Mouse (Mus musculus): Measurements from ENCODE around the gene Nim1k.

Gene Nim1k

GRCm38 (mm10) chr13:119755681-119756471, at the start of gene Nim1k:
Gene Nim1k, minus strand, starts transcription at chr13:119755882.
- DNase-seq (ENCODE audit: low read depth, low spot score): peak; percentile 86

- DNase-seq (ENCODE audit: low read depth, low spot score): no peak
Measured at GRCm38 (mm10) chr13:119797656-119798055, 42.0 kb upstream of the Nim1k start.

DNA sequence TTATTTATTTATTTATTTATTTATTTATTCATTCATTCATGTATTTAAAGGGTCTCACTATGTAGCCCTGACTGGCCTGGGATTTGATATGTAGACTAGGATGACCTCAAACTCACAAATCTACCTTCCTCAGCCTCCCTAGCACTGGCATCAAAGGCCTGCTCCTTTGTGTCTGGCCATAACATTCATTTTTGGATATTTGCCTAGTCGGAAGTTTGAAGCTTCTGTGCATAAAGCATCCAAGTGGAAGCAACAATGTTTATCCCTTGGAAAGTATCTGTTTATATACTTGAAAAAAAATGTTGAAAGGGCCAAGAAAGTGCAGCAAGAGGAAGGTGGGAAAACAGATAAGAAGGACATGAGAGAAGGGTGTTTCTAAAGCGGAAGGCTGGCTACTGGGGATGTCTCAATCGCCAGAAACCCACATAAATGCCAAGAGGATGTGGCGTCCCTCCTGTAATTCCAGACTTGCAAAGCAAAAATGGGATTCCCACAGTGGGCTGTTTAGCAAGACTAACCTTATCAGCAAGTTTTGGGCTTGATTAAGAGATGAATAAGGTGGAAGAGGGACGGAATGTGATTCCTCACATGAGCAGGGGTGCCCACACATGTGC, 37.2 kb upstream of the Nim1k start:
- no peak for DNase-seq (ENCODE audit: low read depth, low spot score)

DNA sequence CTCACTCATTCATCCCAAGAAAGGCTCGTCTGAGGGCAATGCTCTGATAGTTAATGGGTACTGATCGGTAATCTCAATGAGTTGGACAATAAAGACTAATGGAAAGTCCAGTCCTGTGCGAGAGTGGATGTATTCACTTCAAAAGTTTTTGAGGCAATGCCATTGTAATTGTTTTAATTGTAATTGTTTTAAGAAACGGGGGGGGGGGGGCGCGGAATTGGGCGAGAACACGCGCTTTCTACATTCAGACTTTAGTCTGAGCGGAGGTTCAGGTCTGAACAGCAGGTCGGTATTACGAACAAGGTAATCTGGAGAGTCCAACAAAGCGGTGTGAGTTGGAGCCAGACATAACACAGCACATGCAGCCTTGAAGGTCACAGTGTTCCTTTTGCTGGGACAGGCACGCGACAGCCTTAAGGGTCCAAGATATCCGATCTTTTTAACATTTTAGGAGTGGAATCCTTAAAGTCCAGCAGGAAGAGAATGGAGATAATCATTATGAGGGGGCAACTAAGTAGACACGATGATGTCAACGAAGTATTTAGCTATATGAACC, 36.0 kb upstream of the Nim1k start:
- DNase-seq (ENCODE audit: low read depth, low spot score): peak; percentile 12

DNA sequence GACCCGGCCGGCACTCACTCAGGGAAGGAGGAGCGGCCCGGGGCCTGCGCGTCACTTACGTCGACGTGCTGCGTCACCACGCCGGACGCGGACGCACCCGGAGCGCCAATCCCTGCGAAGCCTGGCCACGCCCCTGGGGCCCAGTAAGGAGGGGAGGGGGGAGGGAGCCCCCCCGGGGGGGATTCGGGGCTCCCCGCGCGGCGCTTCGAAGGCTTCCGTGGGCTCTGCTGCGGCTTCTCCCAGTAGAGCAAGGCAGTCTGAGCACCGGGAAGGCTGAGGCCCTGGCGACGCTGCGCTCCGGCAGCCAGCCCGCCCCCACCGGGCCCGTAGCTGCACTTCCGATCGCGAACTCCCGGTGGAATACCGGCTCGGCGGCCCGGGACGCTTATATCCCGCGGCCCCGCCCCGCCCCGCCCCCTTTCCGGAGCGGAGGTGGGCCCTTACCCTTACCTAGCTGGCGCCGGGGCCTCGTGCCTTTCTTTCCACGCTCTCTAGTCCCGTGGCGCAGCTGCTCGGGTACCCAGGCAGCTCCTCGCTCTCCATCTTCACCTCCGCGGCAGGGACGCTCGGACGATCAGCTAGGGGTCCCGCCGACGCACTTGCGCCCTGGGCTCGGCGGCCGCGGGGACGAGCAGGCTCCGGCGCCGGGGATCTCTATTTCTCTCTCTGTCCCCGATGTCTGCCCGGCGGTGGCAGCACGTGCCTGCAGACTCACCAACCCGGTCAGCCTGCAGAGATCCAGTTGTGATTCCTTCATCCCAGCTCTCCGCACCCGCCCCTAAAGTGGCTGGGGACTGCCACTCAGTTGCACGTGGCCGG, 35.3 kb upstream of the Nim1k start, which contains the start of gene Zfp131:
TSS of gene Zfp131 (minus strand) at position 129 of the 819 bp plus-strand sequence.
- peak; percentile 96 for DNase-seq (ENCODE audit: low read depth, low spot score)

DNA sequence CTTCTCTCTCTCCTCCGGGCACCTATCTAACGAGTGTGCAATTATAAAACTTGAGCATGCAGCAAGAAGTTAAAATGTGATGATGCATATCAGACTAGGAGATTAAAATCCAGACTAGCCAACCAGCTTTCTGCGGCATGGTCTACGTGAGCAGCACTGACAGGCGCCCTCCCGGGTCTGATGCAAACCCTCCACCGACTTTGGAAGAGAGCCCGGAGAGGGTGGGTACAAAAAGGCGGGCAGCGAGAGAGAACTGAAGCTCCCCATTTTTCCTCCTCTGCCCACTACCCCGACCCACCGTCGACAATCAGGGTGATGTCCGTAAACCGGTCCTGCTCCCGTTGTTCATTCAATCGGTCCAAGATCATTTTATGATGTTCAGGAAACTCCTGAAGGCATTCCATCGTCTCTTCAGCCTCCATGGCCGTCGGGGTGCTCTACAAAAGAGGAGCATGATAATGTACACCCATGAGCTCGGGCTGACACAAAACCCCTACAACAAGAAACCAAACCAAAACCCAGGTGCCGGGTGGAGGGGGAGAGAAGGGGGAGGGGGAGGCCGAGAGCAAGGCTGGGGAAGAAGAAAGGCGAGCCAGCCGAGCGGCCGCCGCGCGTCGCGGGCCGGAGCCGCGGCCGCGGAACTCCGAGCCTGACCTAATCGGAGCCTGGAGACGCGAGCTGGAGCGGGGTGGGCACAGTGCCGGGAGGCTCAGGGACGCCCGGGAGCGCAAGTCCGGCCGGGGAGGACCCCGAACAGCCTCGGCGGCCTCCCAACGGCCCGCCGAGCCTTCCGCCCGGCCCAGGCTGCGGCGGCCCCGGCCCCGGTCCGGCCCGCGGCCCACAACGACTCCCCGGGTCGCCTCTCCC, 34.4 kb upstream of the Nim1k start:
- peak; percentile 58 for DNase-seq (ENCODE audit: low read depth, low spot score)

- DNase-seq (ENCODE audit: low read depth, low spot score): no peak
Measured at GRCm38 (mm10) chr13:119783581-119783980, 27.9 kb upstream of the Nim1k start.

DNA sequence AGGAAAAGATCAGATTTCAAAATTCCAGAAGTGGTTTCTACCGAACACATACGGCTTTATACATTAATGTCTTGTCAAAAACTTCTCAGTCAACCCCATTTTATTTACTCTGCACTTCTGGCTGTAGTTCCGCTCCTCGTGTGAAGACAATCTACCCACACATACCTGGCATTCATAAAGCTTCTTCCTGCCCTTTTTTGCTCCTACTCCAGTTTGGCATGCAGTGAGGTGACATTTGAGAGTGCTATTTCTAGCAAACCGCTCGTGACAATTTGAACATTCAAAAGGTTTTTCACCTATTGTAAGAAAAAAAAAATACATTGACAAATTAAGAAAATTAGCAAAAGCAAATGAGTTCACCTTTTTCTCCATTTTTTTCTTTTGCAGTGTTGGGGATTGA, 12.9 kb upstream of the Nim1k start:
- no peak for DNase-seq (ENCODE audit: low read depth, low spot score)

DNA sequence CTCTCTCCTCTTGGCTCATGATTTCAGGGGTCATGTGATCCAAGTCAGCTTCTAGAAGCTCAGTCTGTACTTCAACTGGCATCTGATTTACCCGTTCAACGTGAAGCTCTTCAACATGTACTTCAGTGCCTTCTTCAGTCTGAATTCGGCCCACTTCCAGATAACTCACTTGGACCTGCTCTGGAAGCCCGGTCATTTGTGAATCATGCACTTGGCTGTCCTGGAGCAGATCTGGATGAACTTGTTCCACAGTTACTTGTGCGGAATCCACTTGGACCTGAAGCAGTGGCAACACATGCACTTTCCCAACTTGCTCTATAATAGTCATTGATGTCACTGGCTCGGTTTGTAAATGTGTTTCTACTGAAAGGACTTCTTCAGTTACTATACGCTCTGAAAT, 10.8 kb upstream of the Nim1k start:
- no peak for DNase-seq (ENCODE audit: low read depth, low spot score)

GRCm38 (mm10) chr13:119756831-119757230, 1.1 kb upstream of the Nim1k start:
- DNase-seq (ENCODE audit: low read depth, low spot score): peak; percentile 30

DNA sequence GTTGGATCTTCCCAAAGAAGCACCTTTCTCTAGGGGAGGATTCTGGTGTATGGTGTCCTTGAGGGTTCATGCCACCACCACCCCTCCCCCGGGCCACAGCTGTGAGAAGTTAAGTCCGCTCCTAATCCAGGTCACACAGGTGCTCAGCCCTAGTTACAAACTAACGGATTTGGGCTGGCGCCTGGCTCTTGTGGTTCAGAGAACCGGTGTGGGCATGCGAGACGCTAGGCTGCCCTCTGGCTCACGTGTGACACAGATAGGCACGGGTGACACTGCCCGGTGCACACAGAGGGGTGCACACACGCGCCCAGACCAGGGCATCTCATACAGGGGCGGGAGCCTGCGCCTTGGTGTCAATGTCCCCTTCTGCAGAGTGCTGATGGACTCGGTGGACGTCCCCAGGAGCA, 538 bp downstream of the Nim1k start:
- no peak for DNase-seq (ENCODE audit: low read depth, low spot score)

DNA sequence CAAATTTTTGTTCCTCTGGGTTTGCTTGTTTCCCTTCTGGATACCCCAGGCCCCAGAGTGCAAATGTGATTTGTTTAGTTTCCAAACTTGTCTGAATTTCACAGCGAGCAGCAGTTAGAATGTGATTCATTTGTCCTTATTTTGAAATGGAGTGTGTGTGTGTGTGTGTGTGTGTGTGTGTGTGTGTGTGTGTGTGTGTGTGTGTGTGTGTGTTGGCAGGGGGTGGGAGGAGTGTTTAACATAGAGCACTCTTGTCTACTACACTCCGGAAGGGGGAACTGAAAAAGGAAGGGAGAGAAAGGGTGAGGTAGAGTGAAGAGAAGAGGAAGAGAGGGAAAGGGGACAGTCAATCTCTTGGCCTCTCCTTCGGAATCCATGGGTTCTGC, 1.1 kb downstream of the Nim1k start:
- DNase-seq (ENCODE audit: low read depth, low spot score): no peak

- no peak for DNase-seq (ENCODE audit: low read depth, low spot score)
Measured at GRCm38 (mm10) chr13:119753859-119754634, 1.6 kb downstream of the Nim1k start.

- no peak for DNase-seq (ENCODE audit: low read depth, low spot score)
Measured at GRCm38 (mm10) chr13:119746930-119747329, 8.8 kb downstream of the Nim1k start.

DNA sequence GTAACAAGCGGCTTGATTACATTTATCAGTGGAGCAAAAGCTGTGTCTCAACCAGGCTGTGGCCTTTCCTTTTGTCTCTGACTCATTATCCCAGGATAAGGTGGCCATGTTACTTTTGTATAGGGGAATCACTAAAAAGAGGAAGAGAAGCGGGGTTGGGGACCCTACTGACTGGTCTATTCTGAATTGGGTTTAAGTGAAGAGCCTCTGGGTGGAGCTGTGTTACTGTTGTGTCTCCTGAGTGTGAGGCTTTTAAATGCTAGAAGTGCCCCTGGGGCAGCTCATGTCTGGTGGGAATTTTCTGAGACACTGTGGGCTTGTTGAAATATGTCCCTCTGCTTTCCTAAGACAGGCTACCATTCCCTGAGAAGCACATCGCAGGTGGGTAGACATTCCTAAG, 12.2 kb downstream of the Nim1k start:
- DNase-seq (ENCODE audit: low read depth, low spot score): no peak

DNA sequence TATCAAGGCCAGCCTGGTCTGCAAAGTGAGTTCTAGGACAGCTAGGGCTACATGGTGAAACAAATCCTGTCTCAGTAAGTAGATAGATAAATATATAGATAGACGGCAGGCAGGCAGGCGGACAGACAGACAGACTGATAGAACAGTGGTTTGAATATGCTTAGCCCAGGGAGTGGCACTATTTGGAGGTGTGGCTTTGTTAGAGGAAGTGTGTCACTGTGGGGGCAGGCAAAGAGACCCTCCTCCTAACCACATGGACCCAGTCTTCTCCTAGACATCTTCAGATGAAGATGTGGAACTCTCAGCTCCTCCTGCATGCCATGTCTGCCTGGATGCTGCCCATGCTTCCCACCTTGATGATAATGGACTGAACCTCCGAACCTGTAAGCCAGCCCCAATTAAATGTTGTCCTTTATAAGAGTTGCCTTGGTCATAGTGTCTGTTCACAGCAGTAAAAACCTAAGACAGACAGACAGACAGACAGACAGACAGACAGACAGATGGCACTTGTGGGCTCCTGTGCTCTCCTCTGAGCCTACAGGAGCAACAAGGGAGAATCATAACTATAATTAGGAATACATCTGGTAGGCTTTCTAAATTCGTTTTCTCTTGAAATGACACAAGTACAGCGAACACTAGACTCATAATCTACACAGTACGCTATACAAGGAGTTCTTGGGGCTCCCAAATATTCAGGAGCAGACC, 12.8 kb downstream of the Nim1k start:
- DNase-seq (ENCODE audit: low read depth, low spot score): no peak

- peak; percentile 38 for DNase-seq (ENCODE audit: low read depth, low spot score)
Measured at GRCm38 (mm10) chr13:119741390-119742237, 14.1 kb downstream of the Nim1k start.

GRCm38 (mm10) chr13:119731448-119731847, 24.2 kb downstream of the Nim1k start:
- peak; percentile 28 for DNase-seq (ENCODE audit: low read depth, low spot score)

GRCm38 (mm10) chr13:119729406-119729805, 26.3 kb downstream of the Nim1k start:
- DNase-seq (ENCODE audit: low read depth, low spot score): no peak
